Mouse (Mus musculus) stomach, embryonic 16.5 days (tissue): ENCODE measurements around the gene Rgp1. TPM values are rescaled to one million over a fixed set of nuclear protein-coding genes. Genes with fewer than 3 reads are reported as not detected.

ENCODE experiments used
- ATAC-seq: fragments of 200-750 bp; cut with Nextera tagmentation; 2 replicates; pipeline ENCODE4 v1.8.0; 2017; ENCODE audit warnings: moderate number of reproducible peaks, moderate TSS enrichment; ENCODE audit not compliant: insufficient read depth, low FRiP score
- H3K27ac ChIP-seq: fragments of 300-500 bp; sonication (generic); 2 replicates; pipeline ENCODE4 v1.5.1; 2014; ENCODE audit warnings: low read length
- H3K27me3 ChIP-seq: fragments of 300-500 bp; sonication (generic); 2 replicates; pipeline ENCODE4 v1.6.1; 2014; ENCODE audit warnings: low read length, control low read depth, mixed read lengths; ENCODE audit not compliant: control insufficient read depth, insufficient read depth
- H3K36me3 ChIP-seq: fragments of 300-500 bp; sonication (generic); 2 replicates; pipeline ENCODE4 v1.6.1; 2014; ENCODE audit warnings: low read length; ENCODE audit not compliant: control insufficient read depth, insufficient read depth
- H3K4me1 ChIP-seq: fragments of 300-500 bp; sonication (generic); 2 replicates; pipeline ENCODE4 v1.6.1; 2014; ENCODE audit warnings: low read length, control low read depth, mixed read lengths; ENCODE audit not compliant: control insufficient read depth, insufficient read depth
- H3K4me2 ChIP-seq: fragments of 300-500 bp; sonication (generic); 2 replicates; pipeline ENCODE4 v1.6.1; 2014; ENCODE audit warnings: low read depth, low read length, mixed read lengths
- H3K4me3 ChIP-seq: fragments of 300-500 bp; sonication (generic); replicated peaks from 2 replicates; pipeline ENCODE4 v1.5.1; 2014; ENCODE audit warnings: mild to moderate bottlenecking, low read length
- H3K9ac ChIP-seq: fragments of 300-500 bp; sonication (generic); 2 replicates; pipeline ENCODE4 v1.6.1; 2014; ENCODE audit warnings: low read length
- H3K9me3 ChIP-seq: fragments of 300-500 bp; sonication (generic); replicated peaks from 2 replicates; pipeline ENCODE4 v1.6.1; 2016; ENCODE audit warnings: low read length, control low read depth; ENCODE audit not compliant: control insufficient read depth
- WGBS: fragments of 180-500 bp; shearing (Covaris S2); extraction: QIAGEN DNeasy Blood & Tissue Kit; methylation state at CpG from one replicate; pipeline ENCODE4 v1.1.7; 2014; 5-methylcytosine and 5-hydroxymethylcytosine counted together
- polyA plus RNA-seq: library from polyadenylated mRNA; unstranded; fragments of >200 nt; fragmentation: Nextera tagmentation; extraction: Ambion mirVana; gene quantifications from 2 replicates; pipeline ENCODE4 v1.2.1, GENCODE M21; 2015

Gene Rgp1
- polyA plus RNA-seq, 1 experiment from 2014 or later = 37.2 TPM

DNA sequence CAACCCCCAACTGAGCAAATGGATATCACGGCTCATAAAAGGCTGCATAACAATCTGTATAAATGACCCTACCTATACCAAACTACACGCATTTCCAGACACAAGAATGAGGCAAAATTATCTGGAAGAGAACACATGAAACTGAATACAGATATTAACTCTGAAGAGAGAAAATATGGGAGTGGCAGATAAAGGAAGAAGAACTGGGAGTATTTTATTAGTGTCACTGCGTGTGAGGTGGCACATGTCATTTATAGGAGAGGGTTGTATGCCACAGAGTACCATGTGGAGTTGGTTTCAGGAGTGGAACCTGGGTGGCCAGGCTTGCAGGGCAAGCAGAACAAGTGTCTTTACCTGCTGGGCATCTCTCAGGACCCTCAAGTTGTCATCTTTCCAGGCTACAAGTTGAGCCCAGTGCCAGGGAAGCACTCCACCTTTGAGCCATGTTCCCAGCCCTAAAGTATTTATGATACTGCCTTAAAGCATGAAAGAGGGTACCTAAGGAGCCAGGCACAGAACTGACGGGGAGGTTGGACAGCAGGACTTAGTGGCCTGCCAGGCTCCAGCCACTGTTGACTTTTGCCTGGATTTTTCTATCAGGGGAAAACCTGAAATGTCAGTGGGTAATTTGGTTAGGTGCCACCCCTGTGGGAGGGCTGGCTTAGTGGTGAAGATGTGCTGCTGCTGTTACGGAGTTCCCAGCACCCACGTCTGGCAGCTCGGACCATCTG, 20.3 kb downstream of the Rgp1 start:
- H3K4me2 ChIP-seq = no peak overlapping the region

DNA sequence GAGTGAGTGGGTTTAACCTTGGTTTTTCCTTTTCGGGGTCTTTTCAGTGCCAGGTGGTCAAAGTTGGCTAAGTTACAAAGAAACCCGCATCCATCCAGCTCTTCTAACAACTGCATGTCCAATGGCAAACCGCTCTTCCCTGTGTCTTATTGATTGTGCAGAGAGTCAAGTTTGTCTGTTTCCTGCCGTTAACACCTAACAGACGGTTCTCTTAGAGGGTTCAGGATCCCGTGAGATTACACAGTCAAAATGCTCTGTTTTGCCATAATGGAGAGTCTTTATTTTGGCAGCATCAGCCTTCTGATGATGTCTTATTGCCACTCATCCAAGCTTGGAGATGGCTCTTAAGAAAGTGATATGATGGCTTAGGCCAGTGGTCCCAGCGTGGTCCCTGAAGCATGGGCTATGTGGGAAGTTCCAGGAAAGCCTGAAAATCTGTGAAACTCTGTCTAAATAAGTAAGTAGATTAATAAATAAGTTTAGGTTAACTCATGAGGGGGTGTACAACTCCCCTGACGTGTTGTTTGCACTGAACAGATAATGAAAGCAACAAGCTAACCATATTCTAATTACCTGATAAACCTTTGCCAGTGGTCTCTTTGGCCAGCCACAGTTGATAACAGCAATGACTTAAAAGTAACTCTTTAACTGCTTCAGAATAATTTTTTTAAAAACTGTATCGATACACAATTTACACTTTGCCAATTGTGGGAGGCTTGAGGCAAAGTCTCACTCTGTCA, 21.9 kb downstream of the Rgp1 start:
- Histone ChIP-seq H3K4me2 (no peak overlapping the region), H3K4me1 (no peaks in the 10 kb centered on the region), H3K36me3 (no peaks in the 10 kb centered on the region), H3K27ac (no peak overlapping the region), H3K4me3 (no peak overlapping the region), H3K9me3 (no peaks in the 10 kb centered on the region), H3K9ac (no peak overlapping the region), H3K27me3 (no peaks in the 10 kb centered on the region)
- WGBS = 75% methylated on average over 9 of the region's 9 CpGs
- ATAC-seq = no peak

More for the DNA sequence above, 20.3 kb downstream of the Rgp1 start:
- H3K27ac ChIP-seq = no peak overlapping the region
- no peak overlapping the region for H3K9ac ChIP-seq
- H3K27me3 ChIP-seq = no peaks in the 10 kb centered on the region
- no peaks in the 10 kb centered on the region for H3K4me1 ChIP-seq
- no peaks in the 10 kb centered on the region for H3K9me3 ChIP-seq
- H3K36me3 ChIP-seq = no peaks in the 10 kb centered on the region
- 76% methylated on average over 7 of the region's 7 CpGs for WGBS
- H3K4me3 ChIP-seq = no peak overlapping the region
- no peak for ATAC-seq

DNA sequence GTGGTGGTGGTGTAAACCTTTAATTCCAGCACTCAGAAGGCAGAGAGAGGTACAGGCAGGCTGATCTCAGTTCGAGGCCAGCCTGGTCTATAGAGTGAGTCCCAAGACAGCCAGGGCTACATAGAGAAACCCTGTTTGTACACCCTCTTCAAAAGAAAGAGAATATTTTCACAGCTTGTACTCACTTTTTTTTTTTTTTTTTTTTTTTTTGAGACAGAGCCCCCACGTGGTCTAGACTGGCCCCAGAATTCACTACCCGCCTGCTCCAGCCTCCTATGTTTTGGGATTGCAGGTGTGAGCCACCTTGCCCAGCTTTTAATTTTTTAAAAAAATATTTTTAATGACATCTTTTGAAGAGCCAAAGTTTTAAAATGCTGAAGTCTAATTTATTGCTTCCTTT, 25.6 kb downstream of the Rgp1 start:
- no peaks in the 10 kb centered on the region for H3K9me3 ChIP-seq
- no peak overlapping the region for H3K9ac ChIP-seq
- no peak for ATAC-seq
- WGBS = 57% methylated on average over 3 of the region's 3 CpGs
- H3K27me3 ChIP-seq = no peaks in the 10 kb centered on the region
- H3K4me2 ChIP-seq = no peak overlapping the region
- no peaks in the 10 kb centered on the region for H3K36me3 ChIP-seq
- H3K4me3 ChIP-seq = no peak overlapping the region
- no peaks in the 10 kb centered on the region for H3K4me1 ChIP-seq
- H3K27ac ChIP-seq = no peak overlapping the region

DNA sequence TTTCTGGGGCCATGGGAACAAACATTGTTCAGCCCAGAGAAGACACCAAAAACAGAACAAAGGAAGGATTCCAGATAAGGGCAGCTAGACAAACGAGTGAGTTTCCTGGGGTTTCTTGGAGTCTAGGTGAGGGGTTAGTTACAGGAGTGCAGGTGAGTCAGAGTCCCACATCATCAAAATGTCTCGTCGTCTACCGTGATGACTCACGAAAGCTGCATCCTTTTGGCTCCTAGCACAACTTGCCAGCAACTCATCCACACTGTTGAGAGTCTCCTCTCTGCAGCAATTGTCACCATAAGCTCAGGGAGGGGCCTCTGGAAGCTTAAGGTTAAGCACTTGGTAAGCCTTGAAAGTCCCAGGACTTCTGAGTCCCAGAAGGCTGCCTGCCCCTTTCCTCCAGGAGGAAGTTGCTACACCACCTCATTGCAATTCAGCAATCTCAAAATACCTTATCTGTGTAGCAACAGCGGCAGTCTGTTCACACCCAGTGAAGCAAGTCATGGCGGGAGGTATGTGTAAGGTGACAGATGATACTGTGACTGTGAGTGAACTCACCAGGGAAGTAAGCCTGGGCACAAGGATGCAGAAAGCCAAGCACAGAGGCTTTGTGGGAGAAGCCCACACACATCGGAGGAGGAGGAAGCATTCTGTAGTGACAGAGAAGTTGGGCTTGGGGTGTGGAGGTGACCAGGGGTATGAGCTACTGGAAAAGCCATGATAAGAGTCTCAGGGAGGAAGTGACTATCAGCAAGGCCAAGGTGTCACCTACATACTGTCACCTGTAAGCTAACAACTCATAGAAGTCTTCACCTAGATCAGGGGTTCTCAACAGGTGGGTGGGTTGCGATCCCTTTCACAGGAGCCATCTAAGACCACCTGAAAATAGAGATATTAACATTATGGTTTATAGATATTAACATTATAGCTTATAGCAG, 26.5 kb downstream of the Rgp1 start:
- Histone ChIP-seq H3K27ac (no peak overlapping the region), H3K9ac (no peak overlapping the region), H3K4me2 (no peak overlapping the region), H3K27me3 (no peaks in the 10 kb centered on the region), H3K4me1 (no peaks in the 10 kb centered on the region), H3K9me3 (no peaks in the 10 kb centered on the region), H3K4me3 (no peak overlapping the region), H3K36me3 (no peaks in the 10 kb centered on the region)
- ATAC-seq = peak; percentile 68; the same call in 1 of the 2 replicates
- 56% methylated on average over 9 of the region's 9 CpGs for WGBS

DNA sequence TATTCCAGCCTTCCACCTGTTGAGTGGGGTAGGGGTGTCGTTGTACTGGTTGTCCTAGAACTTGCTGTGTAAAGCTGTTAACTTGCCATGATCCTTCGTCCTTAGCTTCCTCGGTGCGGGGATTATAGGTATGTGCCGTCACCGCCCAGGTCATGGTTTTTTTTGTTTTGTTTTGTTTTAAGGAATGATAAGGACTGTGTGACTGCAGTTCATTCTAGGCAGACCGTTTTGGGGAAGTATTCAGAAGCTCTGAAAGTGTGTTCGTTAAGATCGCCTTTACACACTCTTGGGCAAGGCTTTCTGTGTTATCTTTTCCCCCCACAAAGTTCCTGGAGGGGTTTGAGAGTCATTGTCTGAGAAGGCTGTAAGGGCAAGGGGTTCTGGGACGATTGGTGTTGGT, 34.0 kb downstream of the Rgp1 start:
- Histone ChIP-seq H3K4me1 (no peaks in the 10 kb centered on the region), H3K9ac (no peak overlapping the region), H3K9me3 (no peaks in the 10 kb centered on the region), H3K4me2 (no peak overlapping the region), H3K4me3 (no peak overlapping the region), H3K36me3 (no peaks in the 10 kb centered on the region), H3K27ac (no peak overlapping the region), H3K27me3 (no peaks in the 10 kb centered on the region)
- ATAC-seq = no peak
- WGBS = 50% methylated on average over 10 of the region's 10 CpGs

DNA sequence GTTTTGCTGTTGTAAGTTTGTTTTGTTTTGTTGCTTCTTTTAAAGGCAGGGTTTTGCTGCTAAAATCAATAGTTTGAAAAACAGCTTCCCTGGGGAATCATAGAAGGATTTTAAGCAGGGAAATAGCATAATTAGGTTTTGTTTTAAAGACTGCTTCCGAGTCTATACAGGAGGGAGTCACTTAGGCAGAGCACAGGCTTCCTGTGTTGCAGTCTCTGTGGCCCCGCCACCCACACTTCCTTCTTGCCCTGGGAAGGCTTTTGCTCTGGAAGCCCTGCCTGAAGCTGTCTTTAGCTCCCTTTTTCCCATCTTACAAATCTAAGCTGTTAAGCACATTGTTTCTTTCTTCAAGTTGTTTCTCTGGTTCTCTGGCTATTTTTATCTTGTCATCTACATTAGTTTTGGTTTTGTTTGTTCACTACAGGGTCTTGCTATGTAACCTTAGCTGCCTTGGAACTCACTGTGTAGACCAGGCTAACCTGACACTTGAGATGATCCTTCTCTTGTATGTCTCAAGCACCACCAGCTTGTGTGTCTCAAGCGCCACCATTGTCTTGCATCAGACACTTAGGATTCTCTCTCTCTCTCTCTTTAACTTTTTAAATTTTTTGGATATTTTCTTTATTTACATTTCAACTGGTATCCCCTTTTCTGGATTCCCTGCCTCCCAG, 34.7 kb downstream of the Rgp1 start:
- no peak overlapping the region for H3K9ac ChIP-seq
- no peaks in the 10 kb centered on the region for H3K27me3 ChIP-seq
- no peaks in the 10 kb centered on the region for H3K36me3 ChIP-seq
- H3K4me1 ChIP-seq = no peaks in the 10 kb centered on the region
- H3K9me3 ChIP-seq = no peaks in the 10 kb centered on the region
- H3K4me3 ChIP-seq = no peak overlapping the region
- no peak overlapping the region for H3K27ac ChIP-seq
- 54% methylated on average over 3 of the region's 3 CpGs for WGBS
- H3K4me2 ChIP-seq = no peak overlapping the region
- no peak for ATAC-seq

DNA sequence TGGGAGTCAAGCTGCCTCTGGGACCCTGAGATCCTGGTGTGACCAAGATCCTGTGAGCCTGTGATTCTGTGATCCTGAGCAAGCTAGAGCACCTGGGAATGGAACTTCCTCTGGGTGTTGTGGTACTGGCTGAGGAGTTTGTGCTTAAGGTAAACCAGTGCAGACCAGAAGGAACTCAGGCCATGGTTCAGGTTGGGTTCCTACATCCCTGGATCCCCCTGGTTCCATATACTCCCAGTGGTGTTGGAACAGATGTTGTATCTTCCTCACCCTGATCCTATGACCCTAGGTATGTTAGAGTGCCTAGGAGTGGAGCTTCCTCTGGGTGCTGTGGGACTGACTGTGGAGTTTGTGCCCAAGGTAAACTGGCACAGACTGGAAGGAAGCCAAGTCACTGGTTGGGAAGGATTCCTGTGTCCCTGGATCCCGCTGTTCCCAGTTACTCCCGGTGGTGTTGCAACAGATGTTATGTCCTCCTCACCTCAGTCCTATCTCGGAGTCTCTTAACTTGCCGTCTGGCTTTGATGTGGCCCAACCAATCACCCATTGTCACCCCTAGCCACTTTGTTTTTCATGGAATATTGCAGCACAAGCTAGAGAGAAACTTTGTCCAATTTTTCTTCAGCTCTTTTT, 41.7 kb downstream of the Rgp1 start:
- Histone ChIP-seq H3K4me1 (no peaks in the 10 kb centered on the region), H3K27me3 (no peaks in the 10 kb centered on the region), H3K4me2 (no peak overlapping the region), H3K27ac (no peak overlapping the region), H3K9me3 (0 out of 2 replicates have a peak, but pooled peaks cover 5% of the 10 kb centered on the region), H3K36me3 (no peaks in the 10 kb centered on the region), H3K4me3 (no peak overlapping the region), H3K9ac (no peak overlapping the region)
- WGBS = 81% methylated on average over 4 of the region's 4 CpGs
- ATAC-seq = no peak

DNA sequence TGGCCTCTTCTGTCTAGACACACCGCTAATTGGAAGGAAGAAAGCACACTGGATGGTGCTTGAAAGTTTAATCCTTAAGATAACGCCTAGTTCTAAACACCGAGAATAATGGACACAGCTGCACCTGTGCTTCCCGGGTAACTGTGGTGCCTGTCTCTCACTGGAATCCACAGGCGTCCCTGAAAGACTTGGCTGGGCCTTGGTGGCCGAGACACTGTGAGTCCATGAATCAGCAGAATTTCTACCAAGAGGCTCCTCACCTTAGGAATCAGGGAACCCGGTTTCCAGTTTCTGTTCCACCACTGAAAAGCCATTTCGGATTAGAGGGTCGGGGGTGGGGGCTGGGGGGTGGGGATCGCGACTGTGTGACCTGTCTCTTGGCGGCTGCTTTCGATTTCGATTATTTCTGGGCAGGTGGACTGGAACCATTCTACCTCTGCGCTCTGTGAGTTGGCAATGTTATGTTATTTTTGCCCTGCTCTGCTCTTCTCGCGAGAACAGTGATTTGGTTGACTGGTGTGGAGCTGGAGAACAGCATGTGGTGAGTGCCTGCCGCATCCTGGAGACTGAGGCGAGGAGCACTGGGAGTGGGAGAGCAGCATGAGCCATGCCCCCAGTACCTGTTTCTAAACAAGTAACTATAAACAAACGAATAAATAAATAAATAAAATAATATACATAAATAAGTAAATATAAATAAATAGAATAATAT, 50.7 kb downstream of the Rgp1 start:
- H3K27me3 ChIP-seq = no peaks in the 10 kb centered on the region; the same call in 1 of the 2 replicates
- no peak for ATAC-seq
- 41% methylated on average over 20 of the region's 20 CpGs for WGBS
- no peaks in the 10 kb centered on the region for H3K36me3 ChIP-seq
- peaks cover 21% of the 10 kb centered on the region; the same call in 1 of the 2 replicates for H3K4me1 ChIP-seq
- no peak overlapping the region for H3K27ac ChIP-seq
- H3K9ac ChIP-seq = no peak overlapping the region
- H3K4me3 ChIP-seq = no peak overlapping the region
- 0 out of 2 replicates have a peak, but pooled peaks cover 8% of the 10 kb centered on the region for H3K9me3 ChIP-seq
- no peak overlapping the region for H3K4me2 ChIP-seq
